Mouse (Mus musculus): ENCODE measurements around the gene Cd52.

DNA sequence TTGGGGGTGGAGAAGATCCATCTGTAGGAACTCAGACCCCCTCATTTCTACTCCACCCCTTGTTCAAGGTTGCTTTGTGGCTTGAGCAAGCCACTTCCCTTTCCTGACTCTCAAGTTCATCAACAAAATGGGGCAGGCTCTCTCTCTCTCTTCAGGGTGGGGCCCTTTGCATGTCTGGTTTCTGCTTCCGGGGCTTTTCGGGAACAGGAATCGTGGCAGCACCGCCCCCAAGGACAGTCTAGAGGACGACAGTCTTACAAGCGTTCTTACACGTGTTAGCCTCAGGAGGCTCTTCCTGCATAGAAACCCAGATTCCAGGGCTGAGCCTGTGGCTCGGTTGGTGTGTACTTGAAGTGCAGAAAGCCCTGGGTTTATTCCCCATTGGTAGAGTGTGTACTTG is 22.1 kb upstream of the Cd52 start:
- TF ChIP-seq CTCF (conservative IDR thresholded peaks at IDR 0.05 in 1 of 2, IDR thresholded peaks at IDR 0.05 in 1 of 2; ENCODE audit: low read depth in 2 of 2, low read length in 2 of 2) (no peak), USF2 (conservative IDR thresholded peaks at IDR 0.05; ENCODE audit: low read depth, low read length) (no peak), MEF2A (IDR thresholded peaks at IDR 0.05; ENCODE audit: borderline replicate concordance, low read depth, low read length) (no peak)

Measured in CH12.LX (cell line).